Mouse (Mus musculus): Measurements from ENCODE around the gene Htr2a. TPM values are rescaled to one million over a fixed set of nuclear protein-coding genes. Genes with fewer than 3 reads are reported as not detected.

Gene Htr2a
- polyA plus RNA-seq (2014; fragmentation: Nextera tagmentation; extraction: Ambion mirVana): 5.0 and 7.0 TPM in 2 replicates

DNA sequence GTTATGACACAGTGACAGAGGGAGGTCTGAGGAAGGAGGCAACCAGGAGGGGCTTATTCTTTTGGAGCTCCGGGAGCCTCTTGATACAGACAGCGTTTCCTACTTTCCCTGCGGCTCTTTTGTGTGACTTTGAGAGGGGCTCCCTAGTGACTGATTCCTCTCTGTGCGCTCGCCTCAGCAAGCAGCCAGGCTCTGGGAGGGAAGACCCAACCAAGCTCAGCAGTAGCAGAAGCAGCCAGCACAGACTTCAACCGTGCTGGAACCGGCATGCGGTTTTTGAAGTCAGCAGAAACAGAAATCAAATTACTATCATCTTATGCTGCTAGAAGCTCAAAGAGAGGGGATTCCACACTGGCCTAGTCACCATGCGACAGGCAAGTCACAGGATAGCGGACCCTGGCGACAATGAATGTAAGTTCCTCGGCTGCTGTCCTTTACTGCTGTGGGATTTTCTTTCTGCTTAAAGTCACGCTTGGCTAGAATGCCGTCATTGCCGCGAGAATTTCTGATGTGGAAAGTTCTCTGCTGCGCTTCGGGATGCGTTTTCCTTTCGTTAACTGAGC lies at the start of gene Htr2a:
Gene Htr2a (plus strand): TSS at position 22 of the 563 bp plus-strand sequence.
- H3K27ac ChIP-seq: no peak within 1 kb of the TSS; the same call in 1 of the 2 replicates
- H3K9me3 ChIP-seq (ENCODE audit: control insufficient read depth, low read length): no peaks in the 10 kb centered on the region
- H3K36me3 ChIP-seq (replicated peaks; ENCODE audit: control insufficient read depth, insufficient read depth): no peaks in the 10 kb centered on the region
- H3K4me2 ChIP-seq (replicated peaks): peak within 1 kb of the TSS; percentile 64
- H3K27me3 ChIP-seq (ENCODE audit: control insufficient read depth, insufficient read depth, low read length): peaks cover 13% of the 10 kb centered on the region
- peak within 1 kb of the TSS; percentile 31 for H3K4me3 ChIP-seq (replicated peaks; ENCODE audit: low read length)
- peak; percentile 59 for DNase-seq (ENCODE audit: low spot score)
- WGBS: under 1% methylated on average over 20 of the region's 20 CpGs
- H3K9ac ChIP-seq: peak within 1 kb of the TSS; percentile 43
- H3K4me1 ChIP-seq (replicated peaks; ENCODE audit: control insufficient read depth, insufficient read depth, low read length): no peaks in the 10 kb centered on the region; the same call in 1 of the 2 replicates
- peak; percentile 65 for ATAC-seq (ENCODE audit: low FRiP score)

DNA sequence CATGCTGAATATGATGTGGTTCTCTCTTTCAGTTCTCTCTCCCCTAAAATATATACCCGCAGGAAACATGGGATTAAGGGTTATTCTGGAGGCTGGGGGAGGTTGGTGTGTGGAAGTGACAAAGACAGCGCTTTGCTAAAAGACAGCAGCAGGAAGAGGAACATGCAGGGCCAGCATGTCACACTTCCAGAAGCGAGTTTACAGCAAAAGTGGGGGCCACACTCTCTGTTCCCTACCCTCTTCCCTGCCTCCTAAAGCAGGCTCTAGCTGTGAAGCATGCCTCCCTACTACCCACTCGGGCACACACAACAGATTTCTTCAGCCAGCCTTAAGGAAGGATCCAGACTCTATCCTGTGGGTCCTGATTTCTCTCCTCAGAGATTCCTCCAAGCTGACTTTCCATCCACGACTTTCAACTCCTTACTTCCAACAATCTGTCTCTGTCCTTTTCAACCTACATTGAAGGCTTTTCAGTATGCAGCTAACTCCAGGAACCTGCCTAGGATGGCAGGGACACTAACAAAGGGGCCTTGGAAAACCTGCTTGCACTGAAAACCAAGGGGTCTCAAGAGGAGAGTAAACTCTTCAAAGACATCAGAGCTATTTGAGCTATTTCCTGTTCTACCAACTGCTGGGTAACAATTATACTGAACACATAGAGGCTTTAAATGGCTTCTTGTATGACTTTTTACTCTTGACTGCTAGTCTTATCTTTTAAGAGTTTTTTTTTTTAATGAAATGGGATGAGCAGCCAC lies 39.1 kb upstream of the Htr2a start:
- Histone ChIP-seq H3K4me3 (replicated peaks; ENCODE audit: low read length) (no peak overlapping the region), H3K4me2 (replicated peaks) (no peak overlapping the region), H3K27me3 (ENCODE audit: control insufficient read depth, insufficient read depth, low read length) (no peaks in the 10 kb centered on the region), H3K27ac (no peak overlapping the region), H3K36me3 (replicated peaks; ENCODE audit: control insufficient read depth, insufficient read depth) (no peaks in the 10 kb centered on the region), H3K9me3 (ENCODE audit: control insufficient read depth, low read length) (no peaks in the 10 kb centered on the region), H3K4me1 (replicated peaks; ENCODE audit: control insufficient read depth, insufficient read depth, low read length) (no peaks in the 10 kb centered on the region), H3K9ac (no peak overlapping the region)
- ATAC-seq (ENCODE audit: low FRiP score) (no peak), DNase-seq (ENCODE audit: low spot score) (no peak)
- 75% methylated on average over 5 of the region's 5 CpGs for WGBS

GRCm38 (mm10) chr14:74602543-74602942 lies 38.1 kb upstream of the Htr2a start:
- no peak overlapping the region for H3K4me3 ChIP-seq (replicated peaks; ENCODE audit: low read length)
- no peak overlapping the region for H3K9ac ChIP-seq
- DNase-seq (ENCODE audit: low spot score) (peak; percentile 76), ATAC-seq (ENCODE audit: low FRiP score) (no peak)
- no peak overlapping the region for H3K4me2 ChIP-seq (replicated peaks)
- H3K27me3 ChIP-seq (ENCODE audit: control insufficient read depth, insufficient read depth, low read length): no peaks in the 10 kb centered on the region
- no peaks in the 10 kb centered on the region for H3K4me1 ChIP-seq (replicated peaks; ENCODE audit: control insufficient read depth, insufficient read depth, low read length)
- no peak overlapping the region for H3K27ac ChIP-seq
- WGBS: 60% methylated on average over 7 of the region's 7 CpGs
- no peaks in the 10 kb centered on the region for H3K9me3 ChIP-seq (ENCODE audit: control insufficient read depth, low read length)
- H3K36me3 ChIP-seq (replicated peaks; ENCODE audit: control insufficient read depth, insufficient read depth): no peaks in the 10 kb centered on the region

DNA sequence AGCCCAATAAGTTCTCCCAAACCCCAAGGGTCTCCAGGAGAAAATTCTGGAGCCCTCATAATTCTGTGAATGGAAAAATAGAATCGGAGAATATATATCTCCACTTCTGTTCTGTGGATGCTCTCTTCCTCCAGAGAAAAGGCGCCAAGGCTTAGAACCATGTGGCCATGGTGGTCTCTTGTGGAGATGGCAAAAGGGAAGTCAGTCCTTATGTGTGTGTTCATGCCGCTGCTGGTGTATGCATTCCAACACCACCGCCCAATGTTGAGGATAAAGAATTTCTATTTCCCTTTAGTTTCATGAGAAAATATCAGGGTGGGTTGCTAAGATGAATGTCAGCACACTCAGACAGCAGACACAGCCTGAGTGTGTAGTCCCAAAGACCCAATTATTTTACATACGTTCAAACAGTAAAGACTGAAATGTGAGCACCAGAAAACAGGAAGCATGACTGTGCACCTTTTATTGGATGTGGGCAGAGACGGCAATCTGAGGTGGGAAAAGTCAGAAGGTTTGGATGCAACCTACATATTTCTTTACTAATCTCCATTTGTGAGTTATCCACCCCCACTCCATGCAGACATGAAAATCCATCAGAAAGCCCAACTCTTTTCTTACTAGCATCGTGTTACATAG lies 37.4 kb upstream of the Htr2a start:
- no peak for ATAC-seq (ENCODE audit: low FRiP score)
- WGBS: 92% methylated on average over 7 of the region's 7 CpGs
- Histone ChIP-seq H3K9me3 (ENCODE audit: control insufficient read depth, low read length) (no peaks in the 10 kb centered on the region), H3K27ac (no peak overlapping the region), H3K4me2 (replicated peaks) (no peak overlapping the region), H3K9ac (no peak overlapping the region), H3K4me3 (replicated peaks; ENCODE audit: low read length) (no peak overlapping the region), H3K4me1 (replicated peaks; ENCODE audit: control insufficient read depth, insufficient read depth, low read length) (no peaks in the 10 kb centered on the region), H3K36me3 (replicated peaks; ENCODE audit: control insufficient read depth, insufficient read depth) (no peaks in the 10 kb centered on the region), H3K27me3 (ENCODE audit: control insufficient read depth, insufficient read depth, low read length) (no peaks in the 10 kb centered on the region)
- DNase-seq (ENCODE audit: low spot score): no peak

GRCm38 (mm10) chr14:74611326-74611725 lies 29.3 kb upstream of the Htr2a start:
- Histone ChIP-seq H3K4me2 (replicated peaks) (no peak overlapping the region), H3K9me3 (ENCODE audit: control insufficient read depth, low read length) (no peaks in the 10 kb centered on the region), H3K36me3 (replicated peaks; ENCODE audit: control insufficient read depth, insufficient read depth) (no peaks in the 10 kb centered on the region), H3K9ac (no peak overlapping the region), H3K27me3 (ENCODE audit: control insufficient read depth, insufficient read depth, low read length) (no peaks in the 10 kb centered on the region), H3K4me3 (replicated peaks; ENCODE audit: low read length) (no peak overlapping the region), H3K4me1 (replicated peaks; ENCODE audit: control insufficient read depth, insufficient read depth, low read length) (no peaks in the 10 kb centered on the region), H3K27ac (no peak overlapping the region)
- ATAC-seq (ENCODE audit: low FRiP score) (no peak), DNase-seq (ENCODE audit: low spot score) (no peak)
- WGBS: 83% methylated on average over 8 of the region's 8 CpGs

DNA sequence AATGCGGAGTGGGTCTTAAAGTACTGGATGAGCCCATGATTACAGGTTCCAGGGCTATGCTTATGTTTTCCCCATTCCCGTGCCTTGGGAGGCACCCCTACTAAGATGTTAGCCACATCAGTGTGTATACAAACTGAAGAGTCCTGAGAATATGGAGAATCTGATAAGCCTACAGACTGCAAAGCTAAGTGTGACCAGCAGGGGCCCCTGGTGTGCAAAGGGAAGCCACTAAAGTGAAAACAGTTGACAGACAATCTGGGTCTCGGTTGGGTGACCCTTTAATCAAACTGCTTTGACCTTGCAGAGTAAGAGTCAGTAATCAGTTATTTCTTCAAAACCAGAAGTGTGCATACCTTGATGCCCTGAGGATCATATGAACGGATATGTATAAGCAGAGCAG lies 21.8 kb upstream of the Htr2a start:
- H3K27me3 ChIP-seq (ENCODE audit: control insufficient read depth, insufficient read depth, low read length): no peaks in the 10 kb centered on the region
- no peak overlapping the region for H3K9ac ChIP-seq
- no peak for ATAC-seq (ENCODE audit: low FRiP score)
- no peak for DNase-seq (ENCODE audit: low spot score)
- no peak overlapping the region for H3K4me3 ChIP-seq (replicated peaks; ENCODE audit: low read length)
- peaks cover 9% of the 10 kb centered on the region for H3K9me3 ChIP-seq (ENCODE audit: control insufficient read depth, low read length)
- 64% methylated on average over 4 of the region's 4 CpGs for WGBS
- no peaks in the 10 kb centered on the region for H3K36me3 ChIP-seq (replicated peaks; ENCODE audit: control insufficient read depth, insufficient read depth)
- no peak overlapping the region for H3K4me2 ChIP-seq (replicated peaks)
- H3K4me1 ChIP-seq (replicated peaks; ENCODE audit: control insufficient read depth, insufficient read depth, low read length): no peaks in the 10 kb centered on the region
- H3K27ac ChIP-seq: no peak overlapping the region

DNA sequence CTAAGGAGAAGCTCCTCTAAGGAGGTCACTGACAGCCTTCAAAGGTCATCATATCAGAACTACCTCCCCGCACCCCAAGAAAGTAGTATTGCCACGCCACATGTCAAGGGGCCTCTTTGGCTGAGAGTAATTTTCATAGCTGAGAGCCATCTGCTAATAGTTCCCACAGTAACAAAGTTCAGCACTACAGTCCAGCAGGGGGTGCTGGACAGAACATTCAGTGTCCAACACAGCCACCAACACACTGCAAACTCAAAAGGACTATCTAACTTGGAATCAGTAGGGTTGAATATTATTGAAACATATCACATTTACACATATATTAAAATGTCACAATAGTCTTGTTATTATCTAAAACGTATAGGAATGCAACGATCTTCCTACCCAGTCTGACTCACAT lies 2.6 kb upstream of the Htr2a start:
- DNase-seq (ENCODE audit: low spot score) (no peak), ATAC-seq (ENCODE audit: low FRiP score) (no peak)
- Histone ChIP-seq H3K27ac (no peak overlapping the region), H3K4me2 (replicated peaks) (no peak overlapping the region), H3K9ac (no peak overlapping the region), H3K4me1 (replicated peaks; ENCODE audit: control insufficient read depth, insufficient read depth, low read length) (no peaks in the 10 kb centered on the region; the same call in 1 of the 2 replicates), H3K9me3 (ENCODE audit: control insufficient read depth, low read length) (no peaks in the 10 kb centered on the region), H3K4me3 (replicated peaks; ENCODE audit: low read length) (no peak overlapping the region), H3K27me3 (ENCODE audit: control insufficient read depth, insufficient read depth, low read length) (peaks cover 10% of the 10 kb centered on the region), H3K36me3 (replicated peaks; ENCODE audit: control insufficient read depth, insufficient read depth) (no peaks in the 10 kb centered on the region)
- 89% methylated on average over 4 of the region's 4 CpGs for WGBS

- Histone ChIP-seq H3K9ac (peak overlapping the region; percentile 43), H3K27ac (no peak overlapping the region), H3K9me3 (ENCODE audit: control insufficient read depth, low read length) (no peaks in the 10 kb centered on the region), H3K4me3 (replicated peaks; ENCODE audit: low read length) (peak overlapping the region; percentile 31), H3K27me3 (ENCODE audit: control insufficient read depth, insufficient read depth, low read length) (peaks cover 13% of the 10 kb centered on the region), H3K4me1 (replicated peaks; ENCODE audit: control insufficient read depth, insufficient read depth, low read length) (no peaks in the 10 kb centered on the region; the same call in 1 of the 2 replicates), H3K4me2 (replicated peaks) (peak overlapping the region; percentile 64), H3K36me3 (replicated peaks; ENCODE audit: control insufficient read depth, insufficient read depth) (no peaks in the 10 kb centered on the region)
- ATAC-seq (ENCODE audit: low FRiP score): no peak
- WGBS: 13% methylated on average over 17 of the region's 17 CpGs
- no peak for DNase-seq (ENCODE audit: low spot score)
These were observed 1.1 kb downstream of the Htr2a start for GRCm38 (mm10) chr14:74641668-74642230.

DNA sequence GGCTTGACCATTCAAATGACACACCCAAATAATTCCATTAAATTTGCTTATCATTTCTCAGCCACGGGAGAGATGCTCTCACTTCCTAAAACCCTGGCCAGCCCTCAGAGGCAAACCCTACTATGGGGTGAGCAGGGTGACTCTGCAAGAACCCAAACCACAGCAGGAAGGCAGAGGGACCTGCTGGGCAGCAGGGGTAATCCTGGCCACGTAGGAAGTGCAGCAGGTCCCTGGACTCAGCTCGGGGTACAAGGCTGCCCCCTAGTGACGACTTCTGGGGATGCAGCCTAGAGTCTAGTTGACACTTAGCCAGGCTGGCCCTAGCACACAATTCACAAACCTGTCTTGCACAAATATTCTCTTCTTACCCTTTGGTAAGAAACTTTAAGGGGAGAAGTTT lies 2.7 kb downstream of the Htr2a start:
- WGBS: 3% methylated on average over 4 of the region's 4 CpGs
- ATAC-seq (ENCODE audit: low FRiP score) (peak; percentile 53), DNase-seq (ENCODE audit: low spot score) (peak; percentile 89)
- Histone ChIP-seq H3K4me1 (replicated peaks; ENCODE audit: control insufficient read depth, insufficient read depth, low read length) (no peaks in the 10 kb centered on the region; the same call in 1 of the 2 replicates), H3K27me3 (ENCODE audit: control insufficient read depth, insufficient read depth, low read length) (peaks cover 13% of the 10 kb centered on the region), H3K9me3 (ENCODE audit: control insufficient read depth, low read length) (no peaks in the 10 kb centered on the region), H3K4me2 (replicated peaks) (peak overlapping the region; percentile 64), H3K4me3 (replicated peaks; ENCODE audit: low read length) (peak overlapping the region; percentile 31), H3K9ac (peak overlapping the region; percentile 40; the same call in 1 of the 2 replicates), H3K27ac (no peak overlapping the region), H3K36me3 (replicated peaks; ENCODE audit: control insufficient read depth, insufficient read depth) (no peaks in the 10 kb centered on the region)

Data from hindbrain, embryonic 14.5 days (tissue).